Mouse (Mus musculus): Measurements from ENCODE around the gene Hoxc12. TPM values are rescaled to one million over a fixed set of nuclear protein-coding genes. Genes with fewer than 3 reads are reported as not detected.
A peak's percentile ranks its signal among the peaks of the same experiment; 100 is the strongest.

Hoxc12 gene
- polyA plus RNA-seq, 1 experiment from 2014 or later, result not detected

DNA sequence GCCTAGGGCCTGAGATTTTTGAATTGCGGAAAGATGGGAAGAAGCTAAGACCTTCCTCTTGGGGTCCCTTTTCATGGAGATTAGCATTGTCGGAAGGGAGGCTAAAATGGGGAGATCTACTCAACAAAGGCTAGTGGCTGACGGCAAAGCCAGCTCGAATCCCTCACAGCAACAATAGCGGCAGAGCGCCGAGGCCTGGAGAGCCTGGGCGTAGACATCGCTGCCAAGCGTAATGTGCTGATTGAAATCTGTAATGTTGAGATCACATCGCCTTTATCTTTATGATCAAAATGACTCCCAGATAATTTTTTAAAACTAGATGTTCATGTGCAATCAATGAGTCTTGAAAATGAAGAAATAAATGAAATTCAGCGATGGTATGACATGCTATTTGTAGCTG, 2.1 kb upstream of the Hoxc12 start:
- WGBS, result 6% methylated on average over 12 of the region's 12 CpGs
- ATAC-seq (ENCODE audit: low FRiP score, low TSS enrichment) (no peak), DNase-seq (ENCODE audit: low spot score) (no peak)
- Histone ChIP-seq H3K9ac (ENCODE audit: low read length) (no peak overlapping the region), H3K4me2 (replicated peaks; ENCODE audit: low read depth) (no peak overlapping the region), H3K27me3 (ENCODE audit: control insufficient read depth, insufficient read depth, low read length) (peaks cover 60% of the 10 kb centered on the region), H3K27ac (replicated peaks) (no peak overlapping the region), H3K9me3 (ENCODE audit: control insufficient read depth, low read length) (no peaks in the 10 kb centered on the region), H3K4me3 (ENCODE audit: low read depth, low read length) (no peak overlapping the region), H3K36me3 (ENCODE audit: control insufficient read depth, insufficient read depth, low read length) (no peaks in the 10 kb centered on the region), H3K4me1 (replicated peaks; ENCODE audit: control insufficient read depth, insufficient read depth) (no peaks in the 10 kb centered on the region)
- TF ChIP-seq EP300 (optimal IDR thresholded peaks at IDR 0.05), result no peak
- no peak for TF ChIP-seq CTCF (IDR thresholded peaks at IDR 0.05; ENCODE audit: low read depth)

DNA sequence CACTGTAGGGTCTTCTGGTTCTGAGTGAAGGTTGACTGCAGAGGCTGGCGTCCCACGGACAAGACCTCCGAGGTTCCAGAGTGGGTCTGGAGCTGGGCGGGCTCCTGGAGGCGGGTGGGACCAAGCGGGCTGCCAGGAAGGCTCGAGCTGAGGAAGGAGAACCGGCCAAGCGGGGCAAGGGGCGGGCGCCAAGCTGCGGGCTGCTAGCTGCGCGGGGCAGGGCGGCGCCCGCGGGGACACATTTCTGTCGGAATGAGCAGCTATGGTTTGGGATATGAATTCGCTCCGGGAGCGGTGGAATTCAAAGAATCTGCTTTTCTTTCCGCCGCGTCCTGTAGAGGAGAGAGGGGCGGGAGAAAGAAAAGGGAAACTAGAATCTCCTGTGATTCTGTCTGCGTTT, 1.7 kb upstream of the Hoxc12 start:
- H3K4me3 ChIP-seq (ENCODE audit: low read depth, low read length), result no peak overlapping the region
- no peak for TF ChIP-seq CTCF (IDR thresholded peaks at IDR 0.05; ENCODE audit: low read depth)
- TF ChIP-seq EP300 (optimal IDR thresholded peaks at IDR 0.05), result no peak
- no peak for DNase-seq (ENCODE audit: low spot score)

DNA sequence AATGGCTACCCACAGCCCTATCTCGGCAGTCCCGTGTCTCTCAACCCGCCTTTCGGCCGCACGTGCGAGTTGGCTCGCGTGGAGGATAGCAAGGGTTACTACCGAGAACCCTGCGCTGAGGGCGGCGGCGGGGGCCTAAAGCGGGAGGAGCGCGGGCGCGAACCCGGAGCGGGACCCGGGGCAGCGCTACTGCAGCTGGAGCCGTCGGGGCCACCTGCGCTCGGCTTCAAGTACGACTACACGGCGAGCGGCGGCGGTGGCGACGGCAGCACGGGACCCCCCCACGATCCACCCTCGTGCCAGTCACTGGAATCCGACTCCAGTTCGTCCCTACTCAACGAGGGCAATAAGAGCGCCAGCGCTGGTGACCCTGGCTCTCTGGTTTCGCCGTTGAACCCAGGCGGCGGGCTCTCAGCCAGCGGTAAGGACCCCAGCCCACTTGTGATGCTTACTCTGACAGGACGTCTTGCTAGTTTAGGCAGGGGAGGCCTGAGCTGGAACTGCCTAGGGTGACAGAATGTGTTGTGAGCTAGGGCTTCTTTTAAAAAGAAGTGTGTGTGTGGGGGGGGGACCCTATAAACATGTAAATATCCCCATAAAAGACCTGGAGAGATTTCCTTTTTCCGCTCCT, 594 bp downstream of the Hoxc12 start:
- DNase-seq (ENCODE audit: low spot score) (no peak), ATAC-seq (ENCODE audit: low FRiP score, low TSS enrichment) (no peak)
- 2% methylated on average over 47 of the region's 50 CpGs for WGBS
- Histone ChIP-seq H3K4me3 (ENCODE audit: low read depth, low read length) (no peak overlapping the region; the same call in 1 of the 2 replicates), H3K4me1 (replicated peaks; ENCODE audit: control insufficient read depth, insufficient read depth) (no peaks in the 10 kb centered on the region), H3K27me3 (ENCODE audit: control insufficient read depth, insufficient read depth, low read length) (peaks cover 67% of the 10 kb centered on the region), H3K9ac (ENCODE audit: low read length) (no peak overlapping the region), H3K9me3 (ENCODE audit: control insufficient read depth, low read length) (no peaks in the 10 kb centered on the region), H3K36me3 (ENCODE audit: control insufficient read depth, insufficient read depth, low read length) (no peaks in the 10 kb centered on the region), H3K4me2 (replicated peaks; ENCODE audit: low read depth) (no peak overlapping the region), H3K27ac (replicated peaks) (no peak overlapping the region)
- TF ChIP-seq CTCF (IDR thresholded peaks at IDR 0.05; ENCODE audit: low read depth) (no peak), EP300 (optimal IDR thresholded peaks at IDR 0.05) (no peak)

More for the DNA sequence above, 1.7 kb upstream of the Hoxc12 start:
- H3K9me3 ChIP-seq (ENCODE audit: control insufficient read depth, low read length), result no peaks in the 10 kb centered on the region
- H3K27me3 ChIP-seq (ENCODE audit: control insufficient read depth, insufficient read depth, low read length), result peaks cover 63% of the 10 kb centered on the region
- no peaks in the 10 kb centered on the region for H3K4me1 ChIP-seq (replicated peaks; ENCODE audit: control insufficient read depth, insufficient read depth)
- no peak overlapping the region for H3K9ac ChIP-seq (ENCODE audit: low read length)
- H3K36me3 ChIP-seq (ENCODE audit: control insufficient read depth, insufficient read depth, low read length), result no peaks in the 10 kb centered on the region
- WGBS, result under 1% methylated on average over 27 of the region's 27 CpGs
- ATAC-seq (ENCODE audit: low FRiP score, low TSS enrichment), result no peak
- no peak overlapping the region; the same call in 1 of the 2 replicates for H3K4me2 ChIP-seq (replicated peaks; ENCODE audit: low read depth)
- H3K27ac ChIP-seq (replicated peaks), result no peak overlapping the region

GRCm38 (mm10) chr15:102939256-102940155, 2.9 kb downstream of the Hoxc12 start:
- Histone ChIP-seq H3K27me3 (ENCODE audit: control insufficient read depth, insufficient read depth, low read length) (peaks cover 51% of the 10 kb centered on the region), H3K4me1 (replicated peaks; ENCODE audit: control insufficient read depth, insufficient read depth) (no peaks in the 10 kb centered on the region), H3K4me3 (ENCODE audit: low read depth, low read length) (no peak overlapping the region), H3K9ac (ENCODE audit: low read length) (no peak overlapping the region), H3K36me3 (ENCODE audit: control insufficient read depth, insufficient read depth, low read length) (no peaks in the 10 kb centered on the region), H3K27ac (replicated peaks) (no peak overlapping the region), H3K9me3 (ENCODE audit: control insufficient read depth, low read length) (no peaks in the 10 kb centered on the region), H3K4me2 (replicated peaks; ENCODE audit: low read depth) (no peak overlapping the region)
- TF ChIP-seq EP300 (optimal IDR thresholded peaks at IDR 0.05), result no peak
- TF ChIP-seq CTCF (IDR thresholded peaks at IDR 0.05; ENCODE audit: low read depth), result no peak
- ATAC-seq (ENCODE audit: low FRiP score, low TSS enrichment) (no peak), DNase-seq (ENCODE audit: low spot score) (no peak)
- WGBS, result 3% methylated on average over 34 of the region's 34 CpGs

DNA sequence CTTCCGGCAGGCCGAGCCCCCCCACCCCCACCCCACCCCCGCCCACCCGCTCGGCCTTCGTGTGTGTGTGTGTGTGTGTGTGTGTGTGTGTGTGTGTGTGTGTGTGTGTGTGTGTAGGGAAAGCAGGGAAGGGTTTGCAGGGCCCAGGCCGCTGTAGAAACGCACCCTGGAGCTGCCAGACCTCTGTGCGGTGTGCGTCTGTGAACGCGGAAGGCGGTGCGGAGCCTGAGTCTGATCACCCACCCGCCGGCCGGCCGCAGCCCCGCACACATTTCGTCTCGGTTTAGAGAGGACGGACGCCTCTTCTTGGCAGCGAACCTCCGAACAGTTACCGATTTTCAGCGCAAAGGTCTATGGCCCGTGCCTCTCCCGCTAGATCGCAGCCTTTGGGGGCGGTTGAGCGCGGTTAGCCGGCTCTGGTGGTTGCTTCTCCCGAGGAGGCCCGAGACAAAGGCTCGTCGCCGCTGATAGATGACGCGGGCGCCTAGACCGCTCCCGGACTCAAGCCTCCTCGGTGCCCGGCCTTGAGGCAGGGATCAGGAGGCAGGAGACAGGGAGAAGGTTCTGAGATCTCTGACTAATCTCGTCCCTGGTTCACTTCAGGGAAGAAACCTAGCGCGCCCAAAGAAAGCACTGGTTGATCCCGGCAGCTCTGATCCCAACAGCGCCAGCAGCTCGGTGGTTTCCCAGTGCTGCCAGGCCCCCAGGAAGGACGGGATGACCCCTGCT, 6.3 kb downstream of the Hoxc12 start:
- peak; percentile 22 for DNase-seq (ENCODE audit: low spot score)
- no peak overlapping the region for H3K4me3 ChIP-seq (ENCODE audit: low read depth, low read length)

More for the DNA sequence above, 6.3 kb downstream of the Hoxc12 start:
- WGBS, result 2% methylated on average over 51 of the region's 53 CpGs
- no peak overlapping the region for H3K9ac ChIP-seq (ENCODE audit: low read length)
- H3K27ac ChIP-seq (replicated peaks), result no peak overlapping the region
- H3K4me1 ChIP-seq (replicated peaks; ENCODE audit: control insufficient read depth, insufficient read depth), result no peaks in the 10 kb centered on the region
- TF ChIP-seq CTCF (IDR thresholded peaks at IDR 0.05; ENCODE audit: low read depth), result peak; percentile 50; the same call in 1 of the 2 replicates
- no peak for TF ChIP-seq EP300 (optimal IDR thresholded peaks at IDR 0.05)
- ATAC-seq (ENCODE audit: low FRiP score, low TSS enrichment), result no peak
- no peaks in the 10 kb centered on the region for H3K36me3 ChIP-seq (ENCODE audit: control insufficient read depth, insufficient read depth, low read length)
- no peak overlapping the region for H3K4me2 ChIP-seq (replicated peaks; ENCODE audit: low read depth)
- peaks cover 39% of the 10 kb centered on the region for H3K27me3 ChIP-seq (ENCODE audit: control insufficient read depth, insufficient read depth, low read length)
- no peaks in the 10 kb centered on the region for H3K9me3 ChIP-seq (ENCODE audit: control insufficient read depth, low read length)

Data from stomach, postnatal 0 days (tissue).